Mouse (Mus musculus) ES-E14 (cell line): Measurements from ENCODE around the gene Magix. TPM values are rescaled to one million over a fixed set of nuclear protein-coding genes. Genes with fewer than 3 reads are reported as not detected.
"Not testable (repeated sequence)": the region's sequence is repeated elsewhere in the genome, so short reads cannot be mapped to it uniquely, and the experiment has no call there.

Experiments used
- DNase-seq: peaks from one replicate; pipeline ENCODE4 v3.0.0-alpha.2; 2013; ENCODE audit warnings: low read depth, low spot score
- H3K27ac ChIP-seq: 2 replicates; pipeline ENCODE4 v1.5.1; 2012; ENCODE audit warnings: low read depth, mild to moderate bottlenecking, low read length, moderate library complexity, mixed read lengths; ENCODE audit not compliant: poor library complexity, insufficient read depth, severe bottlenecking
- H3K36me3 ChIP-seq: 2 replicates; pipeline ENCODE4 v1.6.1; 2012; ENCODE audit warnings: mild to moderate bottlenecking, low read length, moderate library complexity, mixed read lengths; ENCODE audit not compliant: control insufficient read depth, poor library complexity, insufficient read depth, severe bottlenecking
- H3K4me1 ChIP-seq, 2 experiments: fragments of 150-350 bp in 1 of 2; sonication (generic) in 1 of 2; 2 replicates each; pipeline ENCODE4 v1.6.1; 2012; ENCODE audit warnings: low read length in 2 of 2, mild to moderate bottlenecking in 1 of 2, mixed read lengths in 1 of 2; ENCODE audit not compliant: control insufficient read depth in 2 of 2, insufficient read depth in 2 of 2, poor library complexity in 1 of 2
- H3K4me3 ChIP-seq, 2 experiments: fragments of 150-350 bp in 1 of 2; sonication (generic) in 1 of 2; 2 replicates each; pipeline ENCODE4 v1.5.1; 2012; ENCODE audit warnings: low read length in 2 of 2, low read depth in 1 of 2, mild to moderate bottlenecking in 1 of 2, mixed read lengths in 1 of 2; ENCODE audit not compliant: insufficient read depth in 1 of 2, poor library complexity in 1 of 2, severe bottlenecking in 1 of 2
- H3K9ac ChIP-seq: 2 replicates; pipeline ENCODE4 v1.6.1; 2012; ENCODE audit warnings: low read depth, mild to moderate bottlenecking, low read length, mixed read lengths; ENCODE audit not compliant: poor library complexity, insufficient read depth, severe bottlenecking
- H3K9me3 ChIP-seq: fragments of 150-350 bp; sonication (generic); 2 replicates; pipeline ENCODE4 v1.6.1; 2012; ENCODE audit warnings: low read depth, mild to moderate bottlenecking, low read length; ENCODE audit not compliant: control insufficient read depth, insufficient read depth
- CHD2 ChIP-seq: IDR thresholded peaks from 2 replicates; pipeline ENCODE4 v1.6.1; 2014; ENCODE audit warnings: mild to moderate bottlenecking, low read depth, low read length, inconsistent platforms
- HCFC1 ChIP-seq: IDR thresholded peaks from 2 replicates; pipeline ENCODE4 v1.6.1; 2012; ENCODE audit warnings: low read length, inconsistent platforms, borderline replicate concordance; ENCODE audit not compliant: insufficient read depth
- MAFK ChIP-seq: IDR thresholded peaks from 2 replicates; pipeline ENCODE4 v1.6.1; 2014; ENCODE audit warnings: mild to moderate bottlenecking, low read depth, low read length, inconsistent platforms; ENCODE audit not compliant: insufficient read depth
- ZC3H11A ChIP-seq: IDR thresholded peaks from 2 replicates; pipeline ENCODE4 v1.6.1; 2012; ENCODE audit warnings: low read depth, mild to moderate bottlenecking, inconsistent platforms, low read length, borderline replicate concordance
- ZNF384 ChIP-seq: IDR thresholded peaks from 2 replicates; pipeline ENCODE4 v1.6.1; 2012; ENCODE audit warnings: low read depth, low read length, inconsistent platforms
- in situ Hi-C, 2 experiments: fragments of 600-800 bp; cut with MboI; formaldehyde crosslinking; loops; one replicate each; pipeline ENCODE4 v1.15.1; 2025; ENCODE audit warnings: low sequenced_read_pairs in 2 of 2, inconsistent platforms in 1 of 2; ENCODE audit not compliant: unreplicated experiment in 2 of 2
- total RNA-seq: library from RNA; depleted of rRNA; stranded (reverse); fragments of 300-350 nt; gene quantifications from 2 replicates; pipeline ENCODE4 v1.2.3, GENCODE M21; 2012

The Magix gene
- total RNA-seq, 1 experiment: 0.36 TPM

DNA sequence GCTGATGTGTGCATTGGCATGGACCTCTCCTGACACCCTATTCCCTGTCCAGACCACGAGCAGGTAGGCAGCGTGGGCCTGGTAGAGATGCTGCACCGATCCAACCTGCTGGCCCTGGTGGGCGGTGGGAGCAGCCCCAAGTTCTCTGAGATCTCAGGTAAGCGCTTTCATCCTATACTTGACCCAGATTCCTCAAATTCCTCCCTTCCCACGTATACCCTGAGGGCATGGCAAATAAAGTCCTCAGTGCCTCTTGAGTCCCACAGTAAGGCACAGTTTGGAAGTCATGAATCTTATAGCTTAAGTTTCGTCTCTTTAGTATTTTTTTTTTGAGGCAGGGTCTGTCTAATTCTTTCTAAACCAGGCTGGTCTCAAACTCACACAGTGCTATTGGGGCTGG lies 43.1 kb upstream of the Magix start:
- peak overlapping the region in 1 of 2 experiments; percentile 68; a peak in 2 of 4 replicates for H3K4me3 ChIP-seq
- H3K4me1 ChIP-seq: peaks cover 0 to 8% of the 10 kb centered on the region in 2 experiments; a peak in 2 of 4 replicates
- TF ChIP-seq MAFK (no peak), CHD2 (no peak), ZC3H11A (no peak), HCFC1 (no peak), ZNF384 (no peak)
- peaks cover 26% of the 10 kb centered on the region for H3K36me3 ChIP-seq
- H3K27ac ChIP-seq: peak overlapping the region; percentile 98; the same call in 1 of the 2 replicates
- H3K9me3 ChIP-seq: no peaks in the 10 kb centered on the region
- peak overlapping the region; percentile 44; the same call in 1 of the 2 replicates for H3K9ac ChIP-seq
- in situ Hi-C loops: no loop called here
- no peak for DNase-seq

DNA sequence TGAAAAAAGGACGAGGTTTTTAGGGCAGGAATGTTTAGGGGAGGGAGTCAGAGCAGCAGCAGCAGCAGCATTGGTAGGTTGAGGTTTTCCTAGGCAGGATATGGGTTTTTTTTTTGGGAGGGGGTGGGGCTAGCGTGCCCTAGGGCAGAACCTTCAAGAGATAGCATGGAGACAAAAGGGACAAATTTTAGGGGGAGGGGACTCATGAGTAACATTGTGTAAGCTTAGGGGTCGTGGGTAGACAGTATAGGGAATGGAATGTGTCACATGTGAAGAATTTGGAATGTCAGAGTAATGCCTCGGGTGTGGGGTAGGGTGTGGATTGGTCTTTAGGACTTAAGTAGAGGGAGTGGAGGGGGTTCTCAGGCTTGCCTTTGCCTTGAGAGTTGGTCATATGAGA lies 41.6 kb upstream of the Magix start:
- H3K9ac ChIP-seq: peak overlapping the region; percentile 90
- H3K9me3 ChIP-seq: no peaks in the 10 kb centered on the region
- peak; percentile 69 for DNase-seq
- peaks cover 25% of the 10 kb centered on the region for H3K36me3 ChIP-seq
- H3K4me1 ChIP-seq: peaks cover 0 to 8% of the 10 kb centered on the region in 2 experiments; a peak in 2 of 4 replicates
- H3K27ac ChIP-seq: peak overlapping the region; percentile 98
- in situ Hi-C loops: no loop called here
- TF ChIP-seq CHD2 (no peak), ZNF384 (no peak), MAFK (no peak), ZC3H11A (no peak), HCFC1 (no peak)
- H3K4me3 ChIP-seq: peak overlapping the region; percentile 68 to 99

DNA sequence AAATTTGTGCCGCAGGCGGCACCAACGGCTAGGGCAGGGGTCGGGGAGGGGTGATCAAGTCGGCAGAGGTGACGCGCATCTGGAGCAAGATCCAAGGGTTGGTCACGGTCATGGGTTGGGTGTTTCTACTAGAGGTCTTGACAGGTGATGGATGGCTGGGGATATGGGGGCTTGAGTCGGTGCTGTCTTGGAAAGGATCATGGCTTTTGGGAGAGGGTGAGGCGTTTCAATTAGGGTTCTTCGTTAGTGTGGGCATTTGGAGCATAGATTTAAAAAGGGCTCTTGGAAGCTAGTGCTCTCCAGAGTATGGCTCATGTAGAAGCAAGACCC lies 41.2 kb upstream of the Magix start:
- H3K4me1 ChIP-seq: peaks cover 0 to 8% of the 10 kb centered on the region in 2 experiments; a peak in 2 of 4 replicates
- H3K9ac ChIP-seq: peak overlapping the region; percentile 90
- H3K27ac ChIP-seq: peak overlapping the region; percentile 98
- no peak for TF ChIP-seq ZC3H11A
- TF ChIP-seq HCFC1: no peak
- TF ChIP-seq MAFK: no peak
- TF ChIP-seq ZNF384: no peak
- TF ChIP-seq CHD2: no peak
- H3K36me3 ChIP-seq: peaks cover 21% of the 10 kb centered on the region
- peak overlapping the region; percentile 68 to 99 for H3K4me3 ChIP-seq
- no peak for DNase-seq
- in situ Hi-C loops: no loop called here
- no peaks in the 10 kb centered on the region for H3K9me3 ChIP-seq

DNA sequence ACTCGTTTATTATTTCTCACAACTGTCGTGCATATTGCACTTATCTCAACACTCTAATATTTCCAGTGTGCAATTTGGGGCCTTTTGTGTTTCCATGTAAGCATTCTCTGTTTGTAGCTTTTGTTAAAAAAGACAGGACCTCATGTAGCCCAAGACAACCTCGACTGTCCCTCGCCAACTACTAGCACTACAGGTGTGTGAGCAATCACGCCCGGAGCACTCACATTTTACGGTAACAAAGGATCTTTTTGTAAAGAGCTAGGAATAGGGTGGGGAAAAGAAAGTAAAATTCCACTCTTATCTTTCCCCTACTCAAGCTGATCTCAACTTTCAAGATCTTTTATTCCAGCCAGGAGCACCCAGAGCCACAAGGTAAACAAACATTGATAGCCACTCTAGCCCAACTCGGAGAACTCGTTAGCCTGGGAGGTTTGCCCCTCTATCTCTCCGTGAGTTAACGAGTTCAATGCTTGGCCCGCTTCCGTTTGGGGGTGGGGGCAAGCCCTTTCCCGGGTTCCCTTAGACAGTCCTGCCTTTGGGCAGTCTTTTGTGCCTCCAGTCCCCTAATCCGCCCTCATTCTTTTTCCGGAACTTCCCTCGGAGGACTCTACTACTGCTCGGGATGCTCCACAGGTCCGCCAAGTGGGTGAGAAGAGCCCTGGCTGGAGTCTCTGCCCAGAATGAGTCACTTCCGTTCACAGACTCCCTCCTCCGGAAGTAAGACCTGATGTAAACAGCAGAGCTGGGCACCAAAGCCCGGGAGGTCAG lies 40.6 kb upstream of the Magix start, which contains the start of gene Gm45208:
Gene Gm45208, plus strand, starts transcription at position 732 of the 768 bp plus-strand sequence.
- peak within 1 kb of the TSS; percentile 98 for H3K27ac ChIP-seq
- TF ChIP-seq CHD2: no peak
- TF ChIP-seq MAFK: no peak
- TF ChIP-seq HCFC1: no peak
- no peak for TF ChIP-seq ZNF384
- TF ChIP-seq ZC3H11A: no peak
- in situ Hi-C loops: no loop called here
- H3K9me3 ChIP-seq: no peaks in the 10 kb centered on the region
- peak within 1 kb of the TSS; percentile 90 for H3K9ac ChIP-seq
- DNase-seq: no peak
- H3K36me3 ChIP-seq: peaks cover 16% of the 10 kb centered on the region; the same call in 1 of the 2 replicates
- peak within 1 kb of the TSS; percentile 68 to 99 for H3K4me3 ChIP-seq
- H3K4me1 ChIP-seq: peaks cover 0 to 7% of the 10 kb centered on the region in 2 experiments; a peak in 2 of 4 replicates

DNA sequence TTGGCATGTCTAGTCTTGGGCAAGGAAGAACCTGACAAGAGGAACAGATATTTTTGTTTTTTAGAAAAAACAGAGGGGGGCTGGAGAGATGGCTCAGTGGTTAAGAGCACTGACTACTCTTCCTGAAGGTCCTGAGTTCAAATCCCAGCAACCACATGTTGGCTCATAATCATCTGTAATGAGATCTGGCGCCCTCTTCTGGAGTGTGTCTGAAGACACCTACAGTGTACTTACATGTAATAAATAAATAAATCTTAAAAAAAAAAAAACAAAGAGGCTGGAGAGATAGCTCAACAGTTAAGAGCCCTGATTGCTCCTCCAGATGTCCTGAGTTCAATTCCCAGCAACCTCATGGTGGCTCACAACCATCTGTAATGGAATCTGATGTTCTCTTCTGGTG lies 35.0 kb upstream of the Magix start:
- H3K4me3 ChIP-seq, H3K36me3 ChIP-seq, DNase-seq, H3K9me3 ChIP-seq, H3K9ac ChIP-seq, H3K27ac ChIP-seq, in situ Hi-C loops, H3K4me1 ChIP-seq: not testable (repeated sequence)

DNA sequence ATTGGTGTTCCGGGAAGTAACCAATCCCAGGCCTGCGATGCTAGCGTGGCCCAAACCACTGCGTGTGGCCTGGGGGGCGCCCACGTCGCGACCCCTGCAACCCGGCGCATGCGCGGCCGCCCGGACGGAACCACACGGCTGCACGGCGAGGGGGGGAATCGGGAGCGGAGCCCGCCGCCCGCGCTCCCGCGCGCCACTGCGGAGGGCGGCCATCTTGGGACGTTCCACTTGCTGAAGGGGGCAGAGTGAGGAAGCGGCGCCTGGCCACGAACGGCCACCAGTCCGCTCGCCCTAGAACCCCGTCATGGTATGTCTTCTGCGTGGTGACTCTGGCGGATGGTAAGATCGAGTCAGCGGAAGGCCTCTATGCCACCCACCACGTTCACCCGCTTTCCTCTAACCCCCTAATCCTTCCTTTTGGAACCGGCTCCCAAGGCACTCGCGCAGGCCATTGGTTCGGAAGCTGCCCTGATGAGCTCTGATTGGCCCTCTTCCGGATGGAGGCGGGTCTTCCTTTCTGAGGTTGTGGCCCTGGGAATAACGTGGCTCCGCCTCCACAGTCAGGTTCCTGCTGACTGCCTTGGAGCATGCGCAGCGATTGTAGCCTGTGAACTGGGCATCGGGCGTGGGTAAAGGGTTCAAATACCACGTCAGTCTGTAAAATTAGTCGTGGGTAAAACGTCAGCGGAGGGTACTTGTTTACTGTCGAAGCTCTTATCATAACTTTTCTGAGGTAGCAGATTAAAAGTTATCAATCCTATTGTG lies 33.3 kb upstream of the Magix start, which contains the start of gene Wdr45:
Gene Wdr45, plus strand, starts transcription at position 199 of the 765 bp plus-strand sequence.
- in situ Hi-C loops, H3K9me3 ChIP-seq, H3K36me3 ChIP-seq, H3K4me1 ChIP-seq: not testable (repeated sequence)
- H3K27ac ChIP-seq: peak within 1 kb of the TSS; percentile 78
- DNase-seq: peak; percentile 85
- H3K4me3 ChIP-seq: peak within 1 kb of the TSS; percentile 71 to 81
- peak within 1 kb of the TSS; percentile 82 for H3K9ac ChIP-seq
